ENCODE assay signal across 13 mouse cellular contexts in genomic region chr19:24730661-24731060, GRCm38 (mm10). TPM values are rescaled to one million over a fixed set of nuclear protein-coding genes. Genes with fewer than 3 reads are reported as not detected.
DNase-seq lines count a peak whose midpoint lies in the region; ATAC-seq lines count a peak whose summit lies in the region.
"Had no signal": no experiment of that assay in that cellular context is flagged by ENCODE, and none has a peak within 500 bp of the region (broad histone marks: within the 10 kb centered on the region; RNA-seq: fewer than 3 reads in every experiment).

No protein-coding gene starts in this region.

- no peaks in the 10 kb centered on the region for H3K9me3 ChIP-seq in forebrain, embryonic 16.5 days (ENCODE audit: control insufficient read depth, low read length)
- no peaks in the 10 kb centered on the region for H3K9me3 ChIP-seq in forebrain, embryonic 15.5 days
- H3K9me3 ChIP-seq in kidney, embryonic 14.5 days (ENCODE audit: control insufficient read depth, low read length), result no peaks in the 10 kb centered on the region
- H3K9me3 ChIP-seq: intestine, embryonic 15.5 days had no signal

- no peak overlapping the region for H3K4me2 ChIP-seq in forebrain, embryonic 16.5 days (ENCODE audit: low read length)
- H3K4me2 ChIP-seq in forebrain, embryonic 15.5 days (replicated peaks), result no peak overlapping the region
- no peak overlapping the region for H3K4me2 ChIP-seq in kidney, embryonic 14.5 days (replicated peaks; ENCODE audit: low read depth, low read length)
- H3K4me2 ChIP-seq: intestine, embryonic 15.5 days; liver, embryonic 11.5 days had no signal

- peak; percentile 43; the same call in 1 of the 2 replicates for ATAC-seq in forebrain, embryonic 16.5 days
- ATAC-seq in forebrain, embryonic 15.5 days (replicated peaks), result no peak
- no peak for ATAC-seq in kidney, embryonic 14.5 days (ENCODE audit: low FRiP score, low TSS enrichment)
- ATAC-seq: intestine, embryonic 15.5 days; Patski had no signal

- H3K27ac ChIP-seq in forebrain, embryonic 16.5 days (ENCODE audit: low read length), result no peak overlapping the region
- H3K27ac ChIP-seq in forebrain, embryonic 15.5 days (replicated peaks), result no peak overlapping the region
- H3K27ac ChIP-seq in kidney, embryonic 14.5 days (ENCODE audit: low read depth, low read length), result no peak overlapping the region
- H3K27ac ChIP-seq: intestine, embryonic 15.5 days had no signal

- H3K27me3 ChIP-seq in forebrain, embryonic 16.5 days (replicated peaks; ENCODE audit: control insufficient read depth, insufficient read depth, low read length), result no peaks in the 10 kb centered on the region
- H3K27me3 ChIP-seq in forebrain, embryonic 15.5 days, result no peaks in the 10 kb centered on the region
- H3K27me3 ChIP-seq in kidney, embryonic 14.5 days (ENCODE audit: control insufficient read depth, insufficient read depth, low read length), result no peaks in the 10 kb centered on the region
- H3K27me3 ChIP-seq: intestine, embryonic 15.5 days; Patski had no signal

- H3K4me3 ChIP-seq in forebrain, embryonic 16.5 days (replicated peaks; ENCODE audit: low read length), result no peak overlapping the region
- H3K4me3 ChIP-seq in forebrain, embryonic 15.5 days, result no peak overlapping the region
- no peak overlapping the region for H3K4me3 ChIP-seq in kidney, embryonic 14.5 days (ENCODE audit: low read length)
- H3K4me3 ChIP-seq: intestine, embryonic 15.5 days had no signal

- no peak overlapping the region for H3K9ac ChIP-seq in forebrain, embryonic 16.5 days (replicated peaks; ENCODE audit: low read depth, low read length)
- no peak overlapping the region for H3K9ac ChIP-seq in forebrain, embryonic 15.5 days (replicated peaks)
- no peak overlapping the region for H3K9ac ChIP-seq in kidney, embryonic 14.5 days (ENCODE audit: low read depth, low read length)
- H3K9ac ChIP-seq: intestine, embryonic 15.5 days had no signal

- 53% methylated on average over 5 of the region's 5 CpGs for WGBS in forebrain, embryonic 16.5 days
- WGBS in forebrain, embryonic 15.5 days, result 62% methylated on average over 5 of the region's 5 CpGs
- 53% methylated on average over 5 of the region's 5 CpGs for WGBS in kidney, embryonic 14.5 days

- no peaks in the 10 kb centered on the region for H3K36me3 ChIP-seq in forebrain, embryonic 16.5 days (ENCODE audit: control insufficient read depth, insufficient read depth)
- no peaks in the 10 kb centered on the region for H3K36me3 ChIP-seq in forebrain, embryonic 15.5 days
- no peaks in the 10 kb centered on the region for H3K36me3 ChIP-seq in kidney, embryonic 14.5 days (ENCODE audit: control insufficient read depth, insufficient read depth, low read length)
- H3K36me3 ChIP-seq: intestine, embryonic 15.5 days had no signal

- DNase-seq in kidney, postnatal 14 days, result peak; percentile 43
- DNase-seq in 3T3-L1 (ENCODE audit: low read depth, low spot score), result peak; percentile 90
- peak; percentile 39 for DNase-seq in lung, postnatal 10 days
- DNase-seq in urinary bladder, postnatal 36 days (ENCODE audit: low spot score in 2 of 2), result no peak
- no peak for DNase-seq in adrenal gland, adult (ENCODE audit: inconsistent age in 2 of 2, low spot score in 1 of 2)
- DNase-seq: layer of hippocampus, postnatal 36 days; thymus, adult 18-20 months had no signal

- peaks cover 6% of the 10 kb centered on the region for H3K4me1 ChIP-seq in forebrain, embryonic 16.5 days (replicated peaks; ENCODE audit: control insufficient read depth, insufficient read depth, low read length)
- peaks cover 3% of the 10 kb centered on the region for H3K4me1 ChIP-seq in forebrain, embryonic 15.5 days
- H3K4me1 ChIP-seq in kidney, embryonic 14.5 days (ENCODE audit: control insufficient read depth, insufficient read depth, low read length), result 0 out of 2 replicates have a peak, but pooled peaks cover 2% of the 10 kb centered on the region

RNA-seq across cellular contexts. Expression of gene Tmem252, which starts 56.9 kb away (rescaled TPM):
- polyA plus RNA-seq in forebrain, embryonic 16.5 days (2015; fragmentation: Nextera tagmentation; extraction: Ambion mirVana), result 1.3 and 2.0 TPM in 2 replicates
- 0.87 and 1.4 TPM in 2 replicates for polyA plus RNA-seq in forebrain, embryonic 15.5 days (2015; fragmentation: Nextera tagmentation; extraction: Ambion mirVana)
- 2.8 and 3.3 TPM in 2 replicates for polyA plus RNA-seq in kidney, embryonic 14.5 days (2014; fragmentation: Nextera tagmentation; extraction: Ambion mirVana)

Comparison
In these comparisons a context has a peak if more than half of its experiments do, and no peak if none do; other contexts are left out.
1. DNase-seq: peak in kidney, postnatal 14 days (single experiment), 3T3-L1 (single experiment) and lung, postnatal 10 days (single experiment); none in urinary bladder, postnatal 36 days (0 of 2) and adrenal gland, adult (0 of 2).